Mouse (Mus musculus): ENCODE measurements around the gene Gm49486. TPM values are rescaled to one million over a fixed set of nuclear protein-coding genes. Genes with fewer than 3 reads are reported as not detected.

The Gm49486 gene
- total and polyA plus RNA-seq, 3 experiments = 0.11 TPM; not detected in 2

DNA sequence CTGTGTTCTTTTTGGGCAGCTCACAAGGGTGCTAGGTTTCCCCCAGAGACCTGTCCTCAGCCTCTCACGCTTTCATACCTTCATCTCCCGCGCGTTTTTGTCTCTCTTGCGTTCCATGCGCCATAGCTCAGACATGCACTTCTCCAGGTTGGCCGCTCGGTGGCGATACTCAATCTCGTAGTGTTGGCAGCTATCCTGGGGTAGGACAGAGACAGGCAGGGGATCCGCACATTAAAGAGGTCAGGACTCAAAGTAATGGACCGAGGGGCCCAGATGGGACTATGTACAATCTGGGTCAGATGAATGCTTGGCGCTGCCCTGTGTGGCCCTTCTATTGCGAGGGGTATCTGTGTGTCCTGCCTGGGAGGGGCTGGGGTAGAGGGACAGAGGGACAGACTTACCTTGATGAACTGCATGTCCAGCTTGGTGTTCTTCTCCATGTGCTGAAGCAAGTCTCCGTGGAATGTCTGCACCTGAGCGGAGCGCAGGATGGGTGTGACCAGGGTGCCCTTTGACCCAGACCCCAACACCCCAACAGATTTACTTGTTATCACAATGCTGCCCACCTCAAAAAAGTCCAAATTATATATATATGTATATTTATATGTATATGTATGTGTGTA lies 42.0 kb downstream of the Gm49486 start:
- Histone ChIP-seq H3K27me3 (ENCODE audit: insufficient read depth, low read length) (peaks cover 64% of the 10 kb centered on the region), H3K36me3 (replicated peaks) (no peaks in the 10 kb centered on the region), H3K9me3 (replicated peaks) (no peaks in the 10 kb centered on the region), H3K4me3 (ENCODE audit: low read depth, low read length) (no peak overlapping the region), H3K4me1 (ENCODE audit: insufficient read depth, low read depth, low read length) (peaks cover 10% of the 10 kb centered on the region; the same call in 1 of the 2 replicates)
- DNase-seq (ENCODE audit: low spot score) (no peak), ATAC-seq (ENCODE audit: extremely low read depth, insufficient number of reproducible peaks, low FRiP score, poor library complexity, severe bottlenecking) (no peak)
- no peak for TF ChIP-seq TAL1 (conservative IDR thresholded peaks at IDR 0.05; ENCODE audit: low read depth, low read length)
- no peak for TF ChIP-seq POLR2AphosphoS5 (IDR thresholded peaks at IDR 0.05; ENCODE audit: insufficient replicate concordance, low read depth, low read length)
- peak; percentile 45; the same call in 1 of the 2 replicates for TF ChIP-seq CTCF (IDR thresholded peaks at IDR 0.05; ENCODE audit: low read depth, low read length)
- no peak for TF ChIP-seq GATA2 (IDR thresholded peaks at IDR 0.05; ENCODE audit: borderline replicate concordance, low read depth, low read length)
- no peak for TF ChIP-seq GATA1 (IDR thresholded peaks at IDR 0.05; ENCODE audit: borderline replicate concordance, low read length)

DNA sequence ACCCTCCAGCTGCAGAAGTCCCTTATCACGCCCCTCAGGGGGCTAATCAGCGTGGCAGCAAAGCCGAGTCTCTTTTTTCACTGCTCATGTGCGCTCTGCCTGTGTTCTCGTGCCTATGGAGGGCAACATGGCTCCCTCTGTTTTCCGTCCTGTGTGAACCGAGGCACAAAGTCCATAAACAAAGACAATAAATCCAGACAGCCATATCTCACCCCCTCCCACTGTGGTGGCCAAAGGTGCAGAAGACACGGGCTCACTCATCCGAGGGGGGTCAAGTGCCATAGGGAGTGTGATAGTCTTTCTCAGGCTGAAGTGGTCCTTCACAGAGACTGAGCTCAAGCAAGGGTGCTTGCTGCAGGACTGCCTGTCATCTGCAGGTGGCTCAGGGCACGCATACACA lies 43.8 kb downstream of the Gm49486 start:
- H3K27me3 ChIP-seq (ENCODE audit: insufficient read depth, low read length) = peaks cover 49% of the 10 kb centered on the region
- no peak for ATAC-seq (ENCODE audit: extremely low read depth, insufficient number of reproducible peaks, low FRiP score, poor library complexity, severe bottlenecking)
- no peak for DNase-seq (ENCODE audit: low spot score)

DNA sequence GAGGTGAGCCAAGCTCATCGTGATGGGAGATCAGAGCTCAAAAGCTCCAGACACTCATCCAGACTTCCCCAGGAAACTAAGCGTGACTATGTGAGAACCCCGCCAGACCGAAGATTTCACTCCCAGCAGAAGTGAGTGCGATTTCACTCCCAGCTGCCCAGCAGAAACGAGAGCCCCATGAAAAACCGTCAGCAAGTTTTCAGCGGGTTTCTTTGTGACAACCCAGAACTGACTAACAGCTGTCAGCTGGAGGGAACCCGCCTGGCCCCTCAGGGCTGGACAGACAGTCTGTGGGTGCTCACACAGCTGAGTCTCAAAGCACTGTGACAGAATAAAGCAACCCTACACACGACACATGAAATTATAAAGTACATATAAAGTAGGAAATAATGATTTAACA lies 48.5 kb downstream of the Gm49486 start:
- Histone ChIP-seq H3K9me3 (replicated peaks) (0 out of 2 replicates have a peak, but pooled peaks cover 2% of the 10 kb centered on the region), H3K36me3 (replicated peaks) (no peaks in the 10 kb centered on the region), H3K4me3 (ENCODE audit: low read depth, low read length) (no peak overlapping the region), H3K27me3 (ENCODE audit: insufficient read depth, low read length) (peaks cover 17% of the 10 kb centered on the region), H3K4me1 (ENCODE audit: insufficient read depth, low read depth, low read length) (peaks cover 25% of the 10 kb centered on the region)
- TF ChIP-seq GATA1 (IDR thresholded peaks at IDR 0.05; ENCODE audit: borderline replicate concordance, low read length) (no peak), GATA2 (IDR thresholded peaks at IDR 0.05; ENCODE audit: borderline replicate concordance, low read depth, low read length) (no peak), POLR2AphosphoS5 (IDR thresholded peaks at IDR 0.05; ENCODE audit: insufficient replicate concordance, low read depth, low read length) (no peak), TAL1 (conservative IDR thresholded peaks at IDR 0.05; ENCODE audit: low read depth, low read length) (no peak), CTCF (IDR thresholded peaks at IDR 0.05; ENCODE audit: low read depth, low read length) (no peak)
- ATAC-seq (ENCODE audit: extremely low read depth, insufficient number of reproducible peaks, low FRiP score, poor library complexity, severe bottlenecking) (no peak), DNase-seq (ENCODE audit: low spot score) (no peak)

More for the DNA sequence above, 43.8 kb downstream of the Gm49486 start:
- no peak overlapping the region for H3K4me3 ChIP-seq (ENCODE audit: low read depth, low read length)
- no peak for TF ChIP-seq CTCF (IDR thresholded peaks at IDR 0.05; ENCODE audit: low read depth, low read length)
- TF ChIP-seq GATA1 (IDR thresholded peaks at IDR 0.05; ENCODE audit: borderline replicate concordance, low read length) = no peak
- no peak for TF ChIP-seq POLR2AphosphoS5 (IDR thresholded peaks at IDR 0.05; ENCODE audit: insufficient replicate concordance, low read depth, low read length)
- no peak for TF ChIP-seq GATA2 (IDR thresholded peaks at IDR 0.05; ENCODE audit: borderline replicate concordance, low read depth, low read length)
- no peak for TF ChIP-seq TAL1 (conservative IDR thresholded peaks at IDR 0.05; ENCODE audit: low read depth, low read length)
- H3K9me3 ChIP-seq (replicated peaks) = no peaks in the 10 kb centered on the region
- no peaks in the 10 kb centered on the region for H3K36me3 ChIP-seq (replicated peaks)
- H3K4me1 ChIP-seq (ENCODE audit: insufficient read depth, low read depth, low read length) = peaks cover 12% of the 10 kb centered on the region; the same call in 1 of the 2 replicates

DNA sequence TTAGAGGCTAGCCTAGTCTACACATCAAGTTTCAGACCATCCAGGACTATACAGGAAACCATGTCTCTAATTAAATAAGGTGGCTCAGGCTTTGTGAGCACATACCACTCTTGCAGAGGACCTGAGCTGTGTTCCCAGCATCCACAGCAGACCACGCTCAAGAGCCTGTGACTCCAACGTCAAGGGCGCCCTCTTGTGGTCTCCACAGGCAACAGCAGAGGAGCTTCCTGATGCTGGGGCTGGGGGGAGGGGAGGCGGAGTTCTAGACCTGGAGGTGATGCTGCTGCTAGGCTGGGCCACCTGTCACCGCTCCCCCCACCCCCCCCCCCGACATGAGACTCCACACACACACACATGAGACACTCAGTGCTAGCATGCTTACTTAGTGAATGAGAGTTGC lies 51.0 kb downstream of the Gm49486 start:
- Histone ChIP-seq H3K4me3 (ENCODE audit: low read depth, low read length) (no peak overlapping the region), H3K27me3 (ENCODE audit: insufficient read depth, low read length) (peaks cover 5% of the 10 kb centered on the region; the same call in 1 of the 2 replicates), H3K36me3 (replicated peaks) (peaks cover under 1% of the 10 kb centered on the region), H3K4me1 (ENCODE audit: insufficient read depth, low read depth, low read length) (peaks cover 25% of the 10 kb centered on the region), H3K9me3 (replicated peaks) (0 out of 2 replicates have a peak, but pooled peaks cover 2% of the 10 kb centered on the region)
- DNase-seq (ENCODE audit: low spot score) (peak; percentile 24), ATAC-seq (ENCODE audit: extremely low read depth, insufficient number of reproducible peaks, low FRiP score, poor library complexity, severe bottlenecking) (no peak; the same call in 1 of the 2 replicates)
- peak; percentile 62 for TF ChIP-seq CTCF (IDR thresholded peaks at IDR 0.05; ENCODE audit: low read depth, low read length)
- TF ChIP-seq POLR2AphosphoS5 (IDR thresholded peaks at IDR 0.05; ENCODE audit: insufficient replicate concordance, low read depth, low read length) = no peak

DNA sequence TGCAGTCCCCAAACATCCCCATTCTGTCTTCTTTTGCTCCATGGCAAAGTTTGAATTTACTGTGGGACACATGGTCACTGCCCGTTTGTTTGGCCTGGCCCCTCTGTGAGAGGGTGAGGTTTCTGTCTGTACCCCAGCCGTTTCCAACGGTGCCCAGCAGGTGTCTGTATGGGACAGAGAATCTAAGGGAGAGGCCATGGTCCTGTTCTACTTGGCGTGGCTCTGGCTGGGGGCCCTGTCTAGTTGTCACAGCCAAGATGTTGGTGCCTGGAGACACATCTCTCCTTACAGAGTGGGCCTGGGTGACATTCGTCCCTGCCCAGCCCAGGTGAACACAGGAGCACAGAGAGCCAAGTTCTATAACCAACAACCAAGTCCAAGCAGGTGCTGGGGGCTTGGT lies 51.7 kb downstream of the Gm49486 start:
- Histone ChIP-seq H3K4me3 (ENCODE audit: low read depth, low read length) (peak overlapping the region; percentile 38; the same call in 1 of the 2 replicates), H3K4me1 (ENCODE audit: insufficient read depth, low read depth, low read length) (peaks cover 25% of the 10 kb centered on the region), H3K9me3 (replicated peaks) (0 out of 2 replicates have a peak, but pooled peaks cover 2% of the 10 kb centered on the region), H3K27me3 (ENCODE audit: insufficient read depth, low read length) (peaks cover 5% of the 10 kb centered on the region; the same call in 1 of the 2 replicates), H3K36me3 (replicated peaks) (peaks cover 6% of the 10 kb centered on the region)
- TF ChIP-seq GATA1 (IDR thresholded peaks at IDR 0.05; ENCODE audit: borderline replicate concordance, low read length) (no peak), POLR2AphosphoS5 (IDR thresholded peaks at IDR 0.05; ENCODE audit: insufficient replicate concordance, low read depth, low read length) (no peak), TAL1 (conservative IDR thresholded peaks at IDR 0.05; ENCODE audit: low read depth, low read length) (no peak)
- no peak; the same call in 1 of the 2 replicates for ATAC-seq (ENCODE audit: extremely low read depth, insufficient number of reproducible peaks, low FRiP score, poor library complexity, severe bottlenecking)
- DNase-seq (ENCODE audit: low spot score) = peak; percentile 60

DNA sequence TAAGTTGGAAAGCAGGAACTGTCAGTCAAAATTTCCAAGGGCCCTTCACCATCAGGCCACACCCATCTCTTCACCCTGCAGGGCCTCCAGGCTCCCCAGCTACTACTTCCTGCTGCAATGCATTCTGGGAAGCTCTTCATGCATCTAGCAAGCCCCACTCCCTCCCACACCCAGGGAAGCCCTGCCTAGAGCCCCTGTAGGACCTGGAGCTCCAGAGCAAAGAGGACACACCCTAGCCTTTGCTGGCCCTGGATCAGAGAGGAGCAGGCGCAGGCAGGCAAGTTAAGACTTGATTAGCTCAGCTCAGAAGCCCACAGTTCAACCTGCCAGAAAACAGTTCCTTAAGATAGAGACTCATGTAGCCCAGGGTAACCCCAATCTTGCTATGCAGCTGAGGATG lies 52.2 kb downstream of the Gm49486 start:
- H3K36me3 ChIP-seq (replicated peaks) = peaks cover 12% of the 10 kb centered on the region
- peaks cover 25% of the 10 kb centered on the region for H3K4me1 ChIP-seq (ENCODE audit: insufficient read depth, low read depth, low read length)
- H3K4me3 ChIP-seq (ENCODE audit: low read depth, low read length) = peak overlapping the region; percentile 44; the same call in 1 of the 2 replicates
- peaks cover 5% of the 10 kb centered on the region; the same call in 1 of the 2 replicates for H3K27me3 ChIP-seq (ENCODE audit: insufficient read depth, low read length)
- DNase-seq (ENCODE audit: low spot score) (peak; percentile 90), ATAC-seq (ENCODE audit: extremely low read depth, insufficient number of reproducible peaks, low FRiP score, poor library complexity, severe bottlenecking) (peak; percentile 79)
- H3K9me3 ChIP-seq (replicated peaks) = 0 out of 2 replicates have a peak, but pooled peaks cover 2% of the 10 kb centered on the region
- TF ChIP-seq GATA2 (IDR thresholded peaks at IDR 0.05; ENCODE audit: borderline replicate concordance, low read depth, low read length) (no peak), CTCF (IDR thresholded peaks at IDR 0.05; ENCODE audit: low read depth, low read length) (no peak), GATA1 (IDR thresholded peaks at IDR 0.05; ENCODE audit: borderline replicate concordance, low read length) (no peak), POLR2AphosphoS5 (IDR thresholded peaks at IDR 0.05; ENCODE audit: insufficient replicate concordance, low read depth, low read length) (no peak), TAL1 (conservative IDR thresholded peaks at IDR 0.05; ENCODE audit: low read depth, low read length) (no peak)

All from G1E (cell line).